Mouse (Mus musculus) kidney, adult 10 weeks (tissue): ENCODE measurements around the gene Pnpla2. TPM values are rescaled to one million over a fixed set of nuclear protein-coding genes. Genes with fewer than 3 reads are reported as not detected.

Experiments used
- polyA plus RNA-seq: library from polyadenylated mRNA; stranded (reverse); fragments of 350-450 nt; fragmentation: Illumina TruSeq; extraction: RNeasy Lipid Tissue Mini Kit (QIAGEN cat#74804); gene quantifications from one replicate; pipeline ENCODE4 v1.2.3, GENCODE M21; 2014; ENCODE audit warnings: low read depth, low replicate concordance

Gene Pnpla2
- 1.5 TPM for polyA plus RNA-seq

GRCm38 (mm10) chr7:141454967-141455551, at the start of gene Pnpla2:
Gene Pnpla2, plus strand, starts transcription at chr7:141455198.

DNA sequence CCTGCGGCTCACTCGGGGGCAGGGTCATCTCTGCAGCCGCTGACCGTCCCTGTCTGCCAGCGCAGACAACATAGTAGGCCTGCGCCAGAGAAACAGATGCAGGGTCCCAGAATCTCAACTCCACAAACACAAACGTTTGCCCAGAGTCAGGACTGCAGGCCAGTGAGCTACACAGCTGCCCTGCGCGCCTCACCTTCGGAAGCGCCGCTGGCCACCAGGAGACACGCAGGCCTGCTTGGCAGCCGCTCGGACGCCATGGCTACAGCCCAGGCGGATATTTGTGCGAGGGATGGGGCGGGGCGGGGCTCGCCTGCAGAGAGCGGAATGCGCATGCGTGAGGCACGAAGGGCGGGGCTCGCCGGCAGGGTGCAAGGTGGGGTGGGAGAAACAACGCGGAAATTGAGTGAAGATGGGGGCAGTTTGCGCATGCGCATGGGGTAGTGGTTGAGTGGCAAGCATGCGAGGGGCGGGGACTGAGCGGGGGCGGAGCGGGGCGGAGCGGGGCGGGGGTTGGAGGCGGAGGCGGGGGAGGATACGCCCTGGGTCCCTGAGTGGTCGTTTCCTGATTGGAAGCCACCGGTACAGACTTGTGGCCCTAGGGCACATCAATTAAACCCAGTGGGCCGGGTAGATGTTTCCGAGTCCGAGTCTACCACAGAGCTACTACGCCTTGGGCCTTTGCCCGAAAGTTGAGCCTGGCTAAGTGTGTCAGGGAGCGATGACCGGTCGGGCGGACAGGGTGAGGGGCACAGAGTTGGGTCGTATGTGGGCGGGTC, 41.0 kb upstream of the Pnpla2 start, which contains the start of gene Gatd1:
Gene Gatd1 (minus strand): TSS at position 328 of the 776 bp plus-strand sequence.

DNA sequence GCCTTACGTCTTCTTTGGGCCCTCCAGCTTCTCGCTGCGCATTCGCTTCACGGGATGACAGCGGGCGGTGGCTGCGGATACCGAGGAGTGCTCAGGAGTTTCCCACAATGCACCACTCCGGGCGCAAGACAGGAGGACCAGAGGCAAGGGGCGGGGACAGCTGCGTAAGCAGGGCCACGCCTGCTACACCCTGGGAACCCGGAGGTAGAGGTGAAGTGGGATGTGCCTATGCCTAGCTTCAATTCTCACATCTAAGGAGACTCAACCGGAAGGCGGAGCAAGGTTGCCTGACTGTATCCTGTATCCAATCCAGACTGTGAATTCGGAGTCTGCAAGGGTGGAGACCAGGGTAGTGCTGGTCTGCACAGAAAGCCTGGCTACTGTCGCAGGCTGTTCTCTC, 25.7 kb upstream of the Pnpla2 start, which contains the start of gene Cend1:
Gene Cend1 (minus strand): TSS at position 182 of the 400 bp plus-strand sequence.

GRCm38 (mm10) chr7:141437178-141438120, 17.5 kb upstream of the Pnpla2 start, which contains the start of gene Slc25a22:
Gene Slc25a22, minus strand, starts transcription at chr7:141437892.

DNA sequence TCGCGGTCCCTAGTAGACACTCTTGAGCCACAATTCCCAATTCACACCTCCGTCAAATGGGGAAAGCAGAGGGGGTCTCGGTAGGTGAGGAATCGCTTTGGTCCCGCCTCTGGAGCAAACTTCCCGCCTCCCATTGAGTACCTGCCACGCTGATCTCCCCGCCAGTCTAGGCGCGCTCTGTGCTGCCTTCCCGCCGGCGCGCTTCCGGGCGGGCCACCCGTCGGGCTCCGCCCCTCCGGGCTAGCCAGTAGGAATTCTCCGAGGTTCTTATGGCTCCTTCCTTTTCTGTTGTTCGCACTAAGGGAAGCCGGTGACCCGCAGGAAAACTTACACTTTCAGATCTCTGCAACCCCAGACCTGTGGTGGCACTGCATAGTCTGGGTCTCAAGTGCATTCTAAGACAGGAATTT, 11.2 kb upstream of the Pnpla2 start, which contains the start of gene Pidd1:
Gene Pidd1 (minus strand): TSS at position 198 of the 410 bp plus-strand sequence.

GRCm38 (mm10) chr7:141447110-141447991, 7.6 kb upstream of the Pnpla2 start, which contains the start of gene Rplp2:
Gene Rplp2, plus strand, starts transcription at chr7:141447370.

GRCm38 (mm10) chr7:141460391-141461113, 5.6 kb downstream of the Pnpla2 start, which contains the start of gene Cracr2b:
Gene Cracr2b, plus strand, starts transcription at chr7:141461094.

DNA sequence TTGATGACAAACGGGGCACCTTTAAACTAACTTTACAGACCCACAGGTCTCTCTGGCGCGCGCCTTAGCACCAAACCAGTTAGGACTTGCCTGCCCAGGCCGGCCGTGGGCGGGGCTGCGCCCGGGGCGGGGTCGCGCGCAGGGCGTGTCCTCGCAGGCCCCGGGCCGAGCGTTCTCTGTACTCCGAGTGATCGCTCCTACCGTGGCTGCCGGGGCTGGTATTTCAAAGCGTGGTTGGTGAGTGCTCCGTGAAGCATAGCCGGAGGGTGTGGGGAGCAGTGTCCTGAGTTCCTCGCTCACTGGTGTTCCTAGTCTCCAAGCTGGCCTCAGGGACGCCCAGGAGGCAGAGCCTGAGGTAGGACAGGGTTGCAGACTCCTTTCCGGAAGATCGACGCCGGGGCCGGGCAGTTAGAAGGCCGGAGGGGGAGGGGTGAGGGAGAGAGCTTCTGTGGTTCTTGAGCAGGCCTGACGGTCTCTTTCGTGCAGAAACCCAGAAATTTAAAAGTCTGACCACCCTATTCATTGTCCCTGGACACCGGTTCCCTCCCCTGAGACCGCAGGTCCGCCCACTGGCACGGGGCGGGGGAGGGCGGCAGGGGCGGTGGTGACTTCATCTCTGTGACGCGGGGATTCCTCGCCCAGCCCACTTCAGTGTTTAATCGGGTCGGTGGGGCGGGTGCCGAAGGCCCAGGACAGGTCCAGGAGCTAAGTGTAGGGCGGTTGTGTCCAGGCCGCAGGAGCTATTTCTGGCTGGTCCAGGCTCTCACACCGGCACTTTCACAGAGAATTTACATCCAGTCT, 12.4 kb downstream of the Pnpla2 start, which contains the start of gene Cd151:
Gene Cd151 (plus strand): TSS at position 163 of the 801 bp plus-strand sequence.

GRCm38 (mm10) chr7:141475011-141475804, 20.2 kb downstream of the Pnpla2 start, which contains the start of the genes Polr2l and Tspan4:
Gene Polr2l, minus strand, starts transcription at chr7:141475132.
Gene Tspan4, plus strand, starts transcription at chr7:141475240.

Other genes with a start within 250 kb of the Pnpla2 start
- 0.20 TPM for gene Lmntd2, start 241.1 kb upstream of the Pnpla2 start, polyA plus RNA-seq
- gene Rassf7, start 239.3 kb upstream of the Pnpla2 start, polyA plus RNA-seq, result 5.0 TPM
- gene Phrf1, start 226.4 kb upstream of the Pnpla2 start, polyA plus RNA-seq, result 13.1 TPM
- gene Irf7, start 188.7 kb upstream of the Pnpla2 start, polyA plus RNA-seq, result 12.1 TPM
- 46.1 TPM for gene Cdhr5, start 178.4 kb upstream of the Pnpla2 start, polyA plus RNA-seq
- gene Sct, start 176.1 kb upstream of the Pnpla2 start, polyA plus RNA-seq, result not detected
- not detected for gene Drd4, start 163.2 kb upstream of the Pnpla2 start, polyA plus RNA-seq
- gene Deaf1, start 127.5 kb upstream of the Pnpla2 start, polyA plus RNA-seq, result 1.0 TPM
- gene Tmem80, start 127.5 kb upstream of the Pnpla2 start, polyA plus RNA-seq, result 17.9 TPM
- 6.2 TPM for gene Eps8l2, start 116.3 kb upstream of the Pnpla2 start, polyA plus RNA-seq
- gene Taldo1, start 63.0 kb upstream of the Pnpla2 start, polyA plus RNA-seq, result 14.4 TPM
- gene Gatd1, start 41.1 kb upstream of the Pnpla2 start, polyA plus RNA-seq, result 9.2 TPM
- not detected for gene Cend1, start 25.7 kb upstream of the Pnpla2 start, polyA plus RNA-seq
- 0.97 TPM for gene Slc25a22, start 17.3 kb upstream of the Pnpla2 start, polyA plus RNA-seq
- gene Pidd1, start 11.2 kb upstream of the Pnpla2 start, polyA plus RNA-seq, result 0.12 TPM
- gene Rplp2, start 7.8 kb upstream of the Pnpla2 start, polyA plus RNA-seq, result 15.4 TPM
- not detected for gene Cracr2b, start 5.9 kb downstream of the Pnpla2 start, polyA plus RNA-seq
- gene Cd151, start 12.2 kb downstream of the Pnpla2 start, polyA plus RNA-seq, result 29.8 TPM
- 3.3 TPM for gene Polr2l, start 19.9 kb downstream of the Pnpla2 start, polyA plus RNA-seq
- 2.3 TPM for gene Tspan4, start 20.0 kb downstream of the Pnpla2 start, polyA plus RNA-seq
- gene Chid1, start 84.7 kb downstream of the Pnpla2 start, polyA plus RNA-seq, result 3.5 TPM
- 131 TPM for gene Ap2a2, start 107.0 kb downstream of the Pnpla2 start, polyA plus RNA-seq
- gene Muc6, start 200.1 kb downstream of the Pnpla2 start, polyA plus RNA-seq, result not detected
- not detected for gene Muc2, start 235.1 kb downstream of the Pnpla2 start, polyA plus RNA-seq